Mouse (Mus musculus) inflammation-experienced regulatory T-cells, adult 6 months (primary cell): ENCODE results near the gene Ogfod3. TPM values are rescaled to one million over a fixed set of nuclear protein-coding genes. Genes with fewer than 3 reads are reported as not detected.

Experiments
- polyA plus RNA-seq, 3 experiments: library from polyadenylated mRNA; unstranded; fragments of 100-300 nt; shearing (Covaris generic); gene quantifications; one replicate each; pipeline ENCODE4 v1.2.1; 2017

Ogfod3 gene
- polyA plus RNA-seq, 3 experiments from 2014 or later: 3.2 to 7.3 (median 5.3) TPM

Other genes with a start within 250 kb of the Ogfod3 start
- 10 to 100 TPM; 56.0 to 64.3 (median 61.4) TPM for gene Csnk1d, start 213.4 kb downstream of the Ogfod3 start, polyA plus RNA-seq
- gene Cd7, start 165.3 kb downstream of the Ogfod3 start, polyA plus RNA-seq: 100 to 1,000 TPM in 1 of 3 experiments, 10 to 100 TPM in 2; 51.7 to 149 (median 51.9) TPM
- gene Sectm1b, start 141.1 kb downstream of the Ogfod3 start, polyA plus RNA-seq: not detected
- not detected for gene Sectm1a, start 123.5 kb downstream of the Ogfod3 start, polyA plus RNA-seq
- not detected for gene Tex19.2, start 86.0 kb downstream of the Ogfod3 start, polyA plus RNA-seq
- gene Tex19.1, start 58.6 kb downstream of the Ogfod3 start, polyA plus RNA-seq: not detected
- not detected for gene Uts2r, start 44.4 kb downstream of the Ogfod3 start, polyA plus RNA-seq
- 1 to 10 TPM in 2 of 3 experiments, under 1 TPM in 1; 0.86 to 2.7 (median 1.5) TPM for gene Hexdc, start 278 bp downstream of the Ogfod3 start, polyA plus RNA-seq
- 10 to 100 TPM; 78.0 to 95.8 (median 86.5) TPM for gene Cybc1, start 24.6 kb upstream of the Ogfod3 start, polyA plus RNA-seq
- 10 to 100 TPM; 19.6 to 28.6 (median 23.6) TPM for gene Narf, start 32.5 kb upstream of the Ogfod3 start, polyA plus RNA-seq
- 1 to 10 TPM; 6.3 to 8.5 (median 6.6) TPM for gene Foxk2, start 55.3 kb upstream of the Ogfod3 start, polyA plus RNA-seq
- 10 to 100 TPM; 25.9 to 27.2 (median 26.9) TPM for gene Wdr45b, start 149.7 kb upstream of the Ogfod3 start, polyA plus RNA-seq
- under 1 TPM in 1 of 3 experiments, not detected in 2; 0.42 TPM for gene Rab40b, start 183.5 kb upstream of the Ogfod3 start, polyA plus RNA-seq
- 1 to 10 TPM; 8.0 to 9.5 (median 8.3) TPM for gene Fn3krp, start 216.7 kb upstream of the Ogfod3 start, polyA plus RNA-seq
- gene Fn3k, start 230.2 kb upstream of the Ogfod3 start, polyA plus RNA-seq: under 1 TPM in 1 of 3 experiments, not detected in 2; 0.18 TPM
- 10 to 100 TPM; 15.2 to 27.0 (median 25.9) TPM for gene Tbcd, start 247.2 kb upstream of the Ogfod3 start, polyA plus RNA-seq